Mouse (Mus musculus) thymus, postnatal 10 days (tissue): ENCODE results near the gene Pla2g3.
A peak's percentile ranks its signal among the peaks of the same experiment; 100 is the strongest.

Source experiments
- DNase-seq, 2 experiments: peaks; one replicate each; pipeline ENCODE4 v3.0.0; 2021; ENCODE audit warnings: low spot score in 2 of 2

Pla2g3 gene

DNA sequence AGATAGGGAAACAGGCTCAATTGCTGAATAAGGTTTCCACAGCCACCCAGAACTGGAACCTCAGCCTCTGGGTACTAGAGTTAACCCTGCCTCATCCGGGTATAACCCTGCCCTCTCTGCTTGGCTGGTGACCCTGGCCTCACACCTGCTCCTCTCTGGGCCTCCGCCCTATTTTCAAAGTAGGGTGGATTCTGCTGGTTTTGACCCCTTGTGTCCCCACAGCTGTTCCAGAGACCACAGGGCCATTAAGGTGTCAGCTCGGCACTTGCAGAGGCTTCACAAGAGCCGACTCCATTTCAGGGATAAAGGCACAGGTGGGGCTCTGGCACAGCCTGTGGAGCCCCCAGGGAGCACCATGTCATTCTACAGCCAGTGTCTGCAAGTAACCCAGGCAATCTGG is 4.7 kb downstream of the Pla2g3 start:
- no peak for DNase-seq

DNA sequence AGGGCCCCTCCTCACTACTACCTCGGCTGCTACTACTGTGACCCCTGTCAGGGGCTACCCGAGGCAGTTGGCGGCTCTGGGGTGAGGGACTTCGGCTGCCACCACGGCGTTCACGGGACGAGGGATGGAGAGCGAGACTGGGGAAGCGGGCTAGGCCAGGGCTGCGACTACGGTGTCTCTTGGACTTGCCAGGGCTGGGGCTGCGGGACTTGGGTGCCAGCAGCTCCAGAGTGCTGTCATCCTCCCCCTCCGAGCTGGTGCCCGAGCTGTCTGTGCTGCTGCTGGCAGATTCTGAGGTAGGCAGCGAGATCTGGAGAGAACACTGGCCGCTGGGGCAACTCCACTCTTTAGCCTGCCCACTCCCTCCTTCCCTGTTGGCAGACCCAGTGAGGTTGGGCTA is 6.8 kb downstream of the Pla2g3 start:
- DNase-seq: no peak

GRCm38 (mm10) chr11:3495496-3495895 is 7.4 kb downstream of the Pla2g3 start:
- no peak for DNase-seq

DNA sequence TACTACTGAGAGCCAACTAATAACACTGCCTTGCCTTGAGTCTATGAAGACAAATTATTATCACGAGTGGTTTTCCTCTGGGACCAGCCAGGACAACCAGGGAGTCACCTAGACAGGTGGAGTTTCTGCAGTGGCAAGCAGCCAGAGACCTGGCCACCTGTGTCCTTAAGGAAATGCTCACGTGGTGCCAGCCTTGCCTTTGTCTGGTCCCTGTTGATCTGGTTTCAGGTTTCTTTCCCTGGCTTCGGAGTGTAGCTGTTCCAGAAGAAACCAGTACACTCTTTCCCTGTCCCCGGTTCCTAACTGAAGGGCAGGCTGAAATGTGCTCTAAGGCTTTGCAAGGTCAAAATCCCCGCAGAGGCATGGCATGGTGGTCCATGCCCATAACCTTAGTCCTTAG is 8.7 kb downstream of the Pla2g3 start:
- no peak for DNase-seq

DNA sequence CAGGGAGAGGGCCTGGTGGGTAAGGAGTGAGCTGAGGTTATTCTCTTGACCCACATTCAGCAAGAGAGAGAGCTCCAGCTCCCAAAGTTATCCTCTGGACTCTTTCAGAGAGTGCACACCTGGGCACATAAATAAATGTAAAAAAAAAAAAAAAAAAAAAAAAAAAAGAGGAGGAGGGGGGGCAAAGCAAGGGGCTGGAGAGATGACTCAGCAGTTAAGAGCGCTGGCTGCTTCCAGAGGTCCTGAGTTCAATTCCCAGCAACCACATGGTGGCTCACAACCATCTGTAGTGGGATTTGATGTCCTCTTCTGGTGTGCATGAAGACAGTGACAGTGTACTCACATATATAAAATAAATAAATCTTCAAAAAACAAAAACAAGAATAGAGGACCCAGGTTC is 9.2 kb downstream of the Pla2g3 start:
- DNase-seq: no peak

DNA sequence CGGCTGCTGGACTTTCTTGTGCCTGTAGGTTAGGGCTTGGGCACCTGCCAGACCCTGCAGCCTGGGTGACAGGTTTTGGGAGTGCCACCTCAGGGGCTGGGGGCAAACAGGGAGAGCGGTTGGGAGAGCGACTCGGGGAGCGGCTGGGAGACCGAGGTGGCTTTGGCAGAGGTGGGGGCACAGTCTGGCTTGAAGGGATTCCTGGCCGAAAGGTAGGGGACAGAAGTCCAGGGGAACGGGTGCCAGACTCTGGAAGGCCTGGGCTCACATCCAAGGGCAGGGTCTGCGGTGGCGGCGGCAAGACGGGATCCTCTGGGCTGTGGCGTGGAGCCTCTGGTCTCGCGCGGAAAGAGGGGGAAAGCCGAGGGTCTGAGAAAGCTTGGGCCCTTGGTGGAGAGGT is 14.0 kb downstream of the Pla2g3 start:
- DNase-seq: no peak

GRCm38 (mm10) chr11:3502459-3503072 is 14.5 kb downstream of the Pla2g3 start:
- no peak for DNase-seq

DNA sequence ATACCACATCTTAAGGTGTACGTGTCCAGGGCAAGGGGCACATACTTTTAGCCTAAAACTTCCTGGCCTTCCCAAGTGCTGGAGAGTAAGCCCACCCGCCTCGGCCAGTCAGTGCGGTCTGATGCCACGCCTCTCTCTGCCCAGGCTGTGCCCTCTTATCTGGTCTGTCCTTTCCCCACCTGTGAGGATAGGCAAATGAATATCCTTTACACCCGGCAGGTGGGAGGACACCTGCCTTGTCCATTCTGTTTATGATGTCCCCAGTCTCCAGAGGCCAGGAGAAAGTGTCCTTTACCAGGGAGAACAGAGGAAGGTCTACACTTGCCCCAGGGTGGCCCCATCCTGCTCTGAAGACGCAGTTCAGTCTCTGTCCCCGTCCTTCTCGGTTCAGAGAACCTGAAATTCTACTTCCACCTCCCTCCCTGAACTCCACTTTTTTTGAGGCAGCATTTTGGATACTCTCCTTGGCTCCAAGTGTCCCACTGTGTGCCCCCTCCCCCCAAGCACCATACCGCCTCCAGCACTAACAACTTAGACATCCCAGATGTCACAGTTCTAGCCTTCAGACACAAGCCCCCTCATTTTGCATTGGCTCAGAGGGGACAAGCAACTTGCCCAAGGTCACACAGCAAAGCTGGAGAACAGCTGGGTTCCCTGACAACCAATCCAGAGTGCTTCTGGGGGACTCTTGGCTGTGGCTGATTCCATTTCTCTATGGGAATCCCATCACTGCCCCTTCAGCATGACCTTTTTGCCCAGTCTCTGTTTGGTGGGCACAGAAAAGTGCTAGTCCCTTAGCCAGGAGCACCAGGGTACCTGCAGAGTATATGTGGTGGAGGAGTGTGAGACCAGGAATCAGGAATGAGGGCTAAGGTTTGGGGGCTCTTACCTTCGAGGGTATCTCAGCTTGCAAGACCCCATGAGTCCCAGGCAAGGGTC is 15.9 kb downstream of the Pla2g3 start:
- no peak for DNase-seq

- DNase-seq: no peak
These were observed 20.1 kb downstream of the Pla2g3 start for GRCm38 (mm10) chr11:3508226-3508625.

GRCm38 (mm10) chr11:3509181-3510085 is 21.3 kb downstream of the Pla2g3 start:
- DNase-seq: no peak

- DNase-seq: no peak
These were observed 22.2 kb downstream of the Pla2g3 start for GRCm38 (mm10) chr11:3510321-3510720.

DNA sequence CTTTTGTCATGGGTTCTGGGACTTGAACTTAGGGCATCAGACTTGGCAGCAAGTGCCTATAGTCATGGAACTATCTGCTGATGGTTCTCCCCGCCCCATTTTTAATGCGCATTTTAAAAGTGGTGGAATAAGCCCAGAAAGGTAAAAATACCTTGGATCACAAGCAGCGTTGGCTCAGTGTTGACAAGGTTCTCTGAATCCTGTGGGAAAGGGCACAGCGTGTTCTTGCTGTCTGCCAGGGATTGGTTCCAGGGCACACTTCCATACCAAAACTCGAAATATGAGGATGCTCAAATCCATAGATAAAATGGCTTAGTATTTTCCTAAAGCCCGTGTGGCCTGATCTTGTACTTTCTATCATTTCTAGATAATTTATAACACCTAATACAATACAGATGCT is 25.2 kb downstream of the Pla2g3 start:
- DNase-seq: no peak

GRCm38 (mm10) chr11:3514529-3515054 is 26.5 kb downstream of the Pla2g3 start, which contains the start of gene Selenom:
Gene Selenom (plus strand): TSS chr11:3514684.
- DNase-seq: peak; percentile 58 to 74

DNA sequence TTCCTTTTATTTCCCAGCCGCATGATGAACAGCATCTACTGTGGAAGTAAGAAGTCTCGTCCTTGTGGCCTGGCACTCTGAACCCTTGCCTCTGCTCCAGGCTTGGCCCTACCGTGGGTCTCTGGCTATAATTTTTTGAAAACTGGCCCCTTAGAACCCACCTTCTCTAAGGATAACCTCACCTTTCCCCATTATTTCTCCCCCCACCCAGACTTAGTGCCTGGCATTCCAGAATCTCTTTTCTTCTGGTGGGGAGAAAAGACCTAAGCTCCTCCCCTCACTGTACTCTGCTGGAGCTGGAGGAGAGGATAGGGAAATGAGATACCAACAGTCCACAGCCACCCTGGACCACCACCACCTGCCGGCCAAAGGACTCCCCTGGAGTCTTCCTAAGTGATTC is 27.1 kb downstream of the Pla2g3 start:
- no peak for DNase-seq

GRCm38 (mm10) chr11:3515637-3516036 is 27.6 kb downstream of the Pla2g3 start:
- DNase-seq: no peak

DNA sequence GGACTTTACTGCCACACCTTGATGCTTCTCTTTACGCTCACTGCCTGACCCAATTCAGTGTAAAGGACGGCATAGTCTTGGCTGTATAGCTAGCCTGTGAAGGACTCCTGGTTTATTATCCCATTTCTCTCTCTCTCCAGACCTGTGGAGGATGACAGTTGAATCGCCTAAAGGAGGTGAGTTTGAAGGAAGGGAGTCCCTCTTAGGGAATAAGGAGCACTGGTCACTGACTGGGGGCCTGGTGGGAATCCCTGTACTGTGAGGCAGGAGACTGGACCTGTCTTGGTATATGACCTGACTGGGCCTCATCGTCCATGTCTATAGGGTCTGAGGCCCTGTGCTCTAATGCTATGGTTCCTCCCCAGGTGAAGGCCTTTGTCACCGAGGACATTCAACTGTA is 28.0 kb downstream of the Pla2g3 start:
- no peak for DNase-seq

DNA sequence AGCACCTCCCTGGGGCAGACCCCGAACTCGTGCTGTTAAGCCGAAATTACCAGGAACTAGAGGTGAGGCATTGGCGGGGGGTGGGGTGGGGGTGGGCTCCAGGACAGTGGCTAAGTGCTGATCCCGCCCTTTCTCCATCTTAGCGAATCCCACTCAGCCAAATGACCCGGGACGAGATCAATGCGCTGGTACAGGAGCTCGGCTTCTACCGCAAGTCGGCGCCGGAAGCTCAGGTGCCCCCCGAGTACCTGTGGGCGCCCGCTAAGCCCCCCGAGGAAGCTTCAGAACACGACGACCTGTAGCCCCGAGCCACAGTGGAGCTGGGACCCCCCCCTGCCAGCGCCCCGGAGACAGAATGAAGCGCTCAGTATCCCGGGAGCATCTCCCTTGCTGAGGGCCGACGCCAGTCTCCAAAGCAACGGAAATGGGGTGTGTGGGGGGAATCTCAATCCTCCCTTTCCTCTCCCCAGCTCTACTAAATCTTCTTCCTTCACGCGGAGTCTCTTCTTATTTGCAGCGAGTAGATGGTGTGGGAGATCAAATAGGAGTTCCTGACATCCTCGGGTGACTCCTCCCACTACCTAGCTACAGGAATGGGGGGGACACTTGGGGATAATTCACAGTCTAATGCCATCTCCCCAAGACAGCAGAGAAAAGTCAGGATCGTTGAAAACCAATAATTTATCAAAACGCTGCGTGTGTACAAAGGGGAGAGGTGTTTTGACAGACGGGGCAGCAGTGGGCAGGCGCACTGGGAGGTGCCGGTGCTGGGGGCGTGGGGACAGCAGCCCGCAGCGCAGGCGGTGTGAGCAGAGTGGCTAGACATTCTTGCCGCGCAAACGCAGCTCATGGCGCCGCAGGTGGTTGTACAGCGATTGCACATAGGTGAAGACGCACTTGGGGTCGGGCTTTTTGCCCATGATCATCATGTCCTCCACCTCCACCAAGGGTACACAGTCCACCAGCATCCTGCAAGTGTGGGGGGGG is 29.1 kb downstream of the Pla2g3 start:
- no peak for DNase-seq

DNA sequence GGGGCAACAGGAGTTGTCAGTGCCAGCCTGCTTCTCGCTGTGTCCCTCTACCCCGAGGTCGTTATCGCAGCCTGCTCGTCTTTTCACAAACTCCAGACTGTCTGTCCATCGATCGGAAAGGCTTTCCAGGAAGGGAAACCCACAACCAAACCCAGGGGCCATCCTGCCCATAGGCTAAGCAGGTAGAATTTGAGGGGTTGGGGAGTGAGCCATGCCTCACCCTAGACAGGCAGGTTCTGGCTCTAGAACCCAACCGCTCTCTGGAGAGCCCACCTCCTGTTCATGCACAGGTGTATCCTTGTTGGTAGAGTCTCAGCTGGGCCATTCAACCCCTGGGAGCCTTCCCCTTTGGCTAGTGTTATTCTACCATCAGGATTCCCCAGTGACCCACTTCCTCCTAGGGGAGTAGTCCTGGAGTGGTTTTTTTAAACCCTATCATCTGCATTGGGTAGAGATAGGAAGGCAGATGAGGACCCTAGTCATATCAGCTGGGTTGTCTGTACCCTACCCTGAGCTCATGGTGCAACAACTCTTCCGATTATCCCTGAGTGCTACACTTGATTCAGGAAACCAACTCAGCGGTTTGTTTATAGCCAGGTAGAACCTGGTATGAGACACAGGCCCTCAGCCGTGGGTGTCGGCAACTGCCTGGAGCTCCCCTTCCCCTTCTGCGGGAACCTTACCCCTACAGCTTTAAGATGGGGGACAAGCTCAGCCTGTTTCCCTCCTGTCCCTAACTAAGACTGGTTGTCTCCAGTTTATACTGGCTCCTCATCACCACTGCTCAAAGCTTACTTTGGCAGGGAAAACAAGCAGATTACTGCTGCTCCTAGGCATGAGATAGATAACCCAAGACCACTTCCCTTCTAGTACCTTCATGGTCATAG is 30.0 kb downstream of the Pla2g3 start:
- no peak for DNase-seq

DNA sequence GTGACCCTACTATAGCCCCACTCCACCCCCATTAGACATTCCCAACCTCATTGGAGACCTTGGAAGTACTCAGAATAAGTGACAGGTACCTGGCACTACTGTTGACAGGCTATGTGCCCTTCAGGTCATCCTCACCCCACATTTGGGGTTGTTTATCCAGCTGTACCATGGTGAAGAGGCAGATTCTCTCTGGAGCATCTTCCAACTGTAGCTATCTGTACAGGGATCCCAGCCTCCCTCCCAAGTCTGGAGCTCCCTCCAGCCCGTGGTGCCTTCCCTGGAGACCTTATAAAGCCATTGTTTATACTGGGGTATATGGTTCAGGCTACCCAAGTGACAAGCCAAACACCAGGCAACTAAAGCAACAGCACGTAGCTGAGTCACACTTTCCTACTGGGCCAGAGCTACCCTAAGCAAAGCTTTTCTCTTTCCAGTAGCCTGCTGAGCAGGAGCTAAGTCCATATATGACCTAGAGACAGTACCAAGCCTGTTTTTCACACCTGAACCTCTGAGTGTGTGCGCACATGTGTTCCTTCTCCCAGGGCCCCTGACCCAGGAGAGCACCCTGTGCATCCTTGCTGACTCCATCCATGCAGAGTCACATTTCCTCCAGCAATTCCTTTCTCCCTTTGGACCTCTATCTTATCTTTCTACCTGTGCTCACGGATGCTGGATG is 31.1 kb downstream of the Pla2g3 start:
- no peak for DNase-seq
